Mouse (Mus musculus) intestine, postnatal 0 days (tissue): ENCODE data around the gene Mvp. TPM values are rescaled to one million over a fixed set of nuclear protein-coding genes. Genes with fewer than 3 reads are reported as not detected.

Experiments used
- ATAC-seq: fragments of 200-750 bp; cut with Nextera tagmentation; 2 replicates; pipeline ENCODE4 v1.8.0; 2017; ENCODE audit warnings: mild to moderate bottlenecking, moderate TSS enrichment, moderate library complexity
- H3K27ac ChIP-seq: fragments of 300-500 bp; sonication (generic); 2 replicates; pipeline ENCODE4 v1.5.1; 2014; ENCODE audit warnings: mild to moderate bottlenecking, low read depth, low read length, moderate library complexity
- H3K27me3 ChIP-seq: fragments of 300-500 bp; sonication (generic); replicated peaks from 2 replicates; pipeline ENCODE4 v1.6.1; 2014; ENCODE audit warnings: low read length, mixed read lengths; ENCODE audit not compliant: control insufficient read depth, insufficient read depth
- H3K36me3 ChIP-seq: fragments of 300-500 bp; sonication (generic); 2 replicates; pipeline ENCODE4 v1.6.1; 2014; ENCODE audit warnings: mild to moderate bottlenecking, moderate library complexity; ENCODE audit not compliant: control insufficient read depth, insufficient read depth
- H3K4me1 ChIP-seq: fragments of 300-500 bp; sonication (generic); replicated peaks from 2 replicates; pipeline ENCODE4 v1.6.1; 2014; ENCODE audit warnings: antibody characterized with exemption, low read length, mixed read lengths; ENCODE audit not compliant: control insufficient read depth, insufficient read depth
- H3K4me2 ChIP-seq: fragments of 300-500 bp; sonication (generic); replicated peaks from 2 replicates; pipeline ENCODE4 v1.6.1; 2014; ENCODE audit warnings: low read depth, mild to moderate bottlenecking, moderate library complexity
- H3K4me3 ChIP-seq: fragments of 300-500 bp; sonication (generic); 2 replicates; pipeline ENCODE4 v1.5.1; 2014; ENCODE audit warnings: low read depth, low read length
- H3K9ac ChIP-seq: fragments of 300-500 bp; sonication (generic); 2 replicates; pipeline ENCODE4 v1.6.1; 2014; ENCODE audit warnings: mild to moderate bottlenecking, low read depth, low read length
- H3K9me3 ChIP-seq: fragments of 300-500 bp; sonication (generic); 2 replicates; pipeline ENCODE4 v1.6.1; 2016; ENCODE audit warnings: mixed run types; ENCODE audit not compliant: control insufficient read depth
- CTCF ChIP-seq: sonication (generic); IDR thresholded peaks from 2 replicates; pipeline ENCODE4 v1.5.1; 2016; ENCODE audit warnings: low read depth, mild to moderate bottlenecking, control low read depth, antibody characterized with exemption, moderate library complexity
- WGBS: fragments of 180-500 bp; shearing (Covaris S2); extraction: QIAGEN DNeasy Blood & Tissue Kit; methylation state at CpG from one replicate; pipeline ENCODE4 v1.1.7; 2014; 5-methylcytosine and 5-hydroxymethylcytosine counted together
- polyA plus RNA-seq: library from polyadenylated mRNA; unstranded; fragments of >200 nt; fragmentation: Nextera tagmentation; extraction: Ambion mirVana; gene quantifications from 2 replicates; pipeline ENCODE4 v1.2.1, GENCODE M21; 2015

Mvp gene
- polyA plus RNA-seq, 1 experiment from 2014 or later = 79.8 TPM

GRCm38 (mm10) chr7:127016971-127017949 is 2.8 kb upstream of the Mvp start, which contains the start of gene Pagr1a:
Gene Pagr1a, minus strand, starts transcription at chr7:127017352.
- Histone ChIP-seq H3K27me3 (no peaks in the 10 kb centered on the region), H3K4me1 (peaks cover 9% of the 10 kb centered on the region; the same call in 1 of the 2 replicates), H3K4me3 (peak within 1 kb of the TSS; percentile 59), H3K4me2 (peak within 1 kb of the TSS; percentile 82), H3K36me3 (peaks cover 10% of the 10 kb centered on the region; the same call in 1 of the 2 replicates), H3K9ac (peak within 1 kb of the TSS; percentile 73), H3K27ac (peak within 1 kb of the TSS; percentile 81), H3K9me3 (no peaks in the 10 kb centered on the region)
- peak; percentile 85 for ATAC-seq
- WGBS = 2% methylated on average over 39 of the region's 39 CpGs
- peak; percentile 92 for TF ChIP-seq CTCF

- peak; percentile 37 for ATAC-seq
- Histone ChIP-seq H3K4me1 (peaks cover 5% of the 10 kb centered on the region; the same call in 1 of the 2 replicates), H3K4me2 (peak overlapping the region; percentile 82), H3K27me3 (no peaks in the 10 kb centered on the region), H3K9me3 (no peaks in the 10 kb centered on the region), H3K36me3 (0 out of 2 replicates have a peak, but pooled peaks cover 7% of the 10 kb centered on the region), H3K9ac (peak overlapping the region; percentile 73), H3K27ac (peak overlapping the region; percentile 81), H3K4me3 (peak overlapping the region; percentile 59)
- no peak for TF ChIP-seq CTCF
- WGBS = 0% methylated on average over 21 of the region's 22 CpGs
These were observed 2.1 kb upstream of the Mvp start for GRCm38 (mm10) chr7:127016486-127016938.

GRCm38 (mm10) chr7:127016481-127016485 is 1.9 kb upstream of the Mvp start, which contains the start of gene Pagr1b:
Gene Pagr1b, minus strand, starts transcription at chr7:127016484.
- peak within 1 kb of the TSS; percentile 59 for H3K4me3 ChIP-seq
- H3K27me3 ChIP-seq = no peaks in the 10 kb centered on the region
- H3K36me3 ChIP-seq = 0 out of 2 replicates have a peak, but pooled peaks cover 7% of the 10 kb centered on the region
- H3K9me3 ChIP-seq = no peaks in the 10 kb centered on the region
- H3K4me2 ChIP-seq = peak within 1 kb of the TSS; percentile 82
- no peak for ATAC-seq
- TF ChIP-seq CTCF = no peak
- peak within 1 kb of the TSS; percentile 81 for H3K27ac ChIP-seq
- peak within 1 kb of the TSS; percentile 73 for H3K9ac ChIP-seq
- peaks cover 3% of the 10 kb centered on the region; the same call in 1 of the 2 replicates for H3K4me1 ChIP-seq

GRCm38 (mm10) chr7:127016081-127016480 is 1.7 kb upstream of the Mvp start:
- Histone ChIP-seq H3K4me1 (peaks cover under 1% of the 10 kb centered on the region; the same call in 1 of the 2 replicates), H3K9ac (peak overlapping the region; percentile 73), H3K9me3 (no peaks in the 10 kb centered on the region), H3K27me3 (no peaks in the 10 kb centered on the region), H3K4me2 (peak overlapping the region; percentile 82), H3K4me3 (peak overlapping the region; percentile 59), H3K36me3 (0 out of 2 replicates have a peak, but pooled peaks cover 7% of the 10 kb centered on the region), H3K27ac (peak overlapping the region; percentile 81)
- TF ChIP-seq CTCF = no peak
- ATAC-seq = no peak
- under 1% methylated on average over 10 of the region's 10 CpGs for WGBS

- Histone ChIP-seq H3K27me3 (no peaks in the 10 kb centered on the region), H3K4me2 (peak overlapping the region; percentile 69), H3K9me3 (no peaks in the 10 kb centered on the region), H3K4me1 (no peaks in the 10 kb centered on the region), H3K9ac (no peak overlapping the region), H3K4me3 (no peak overlapping the region), H3K27ac (peak overlapping the region; percentile 54; the same call in 1 of the 2 replicates), H3K36me3 (0 out of 2 replicates have a peak, but pooled peaks cover 7% of the 10 kb centered on the region)
- TF ChIP-seq CTCF = no peak
- WGBS = 89% methylated on average over 12 of the region's 12 CpGs
- no peak for ATAC-seq
These were observed 572 bp upstream of the Mvp start for GRCm38 (mm10) chr7:127014993-127015392.

- no peak for ATAC-seq
- WGBS = 87% methylated on average over 6 of the region's 6 CpGs
- Histone ChIP-seq H3K9me3 (no peaks in the 10 kb centered on the region), H3K4me1 (peaks cover 11% of the 10 kb centered on the region), H3K36me3 (0 out of 2 replicates have a peak, but pooled peaks cover 7% of the 10 kb centered on the region), H3K9ac (peak overlapping the region; percentile 54), H3K4me3 (peak overlapping the region; percentile 64), H3K27ac (peak overlapping the region; percentile 22; the same call in 1 of the 2 replicates), H3K27me3 (no peaks in the 10 kb centered on the region), H3K4me2 (peak overlapping the region; percentile 69)
- TF ChIP-seq CTCF = no peak
These were observed 1.0 kb downstream of the Mvp start for GRCm38 (mm10) chr7:127013385-127013784.
